22 mouse cellular contexts compared by ENCODE assay signal in genomic region chr7:123251343-123251742, GRCm38 (mm10). TPM values are rescaled to one million over a fixed set of nuclear protein-coding genes. Genes with fewer than 3 reads are reported as not detected.
A peak's percentile ranks its signal among the peaks of the same experiment; 100 is the strongest.
DNase-seq lines count a peak whose midpoint lies in the region; ATAC-seq lines count a peak whose summit lies in the region.
"Had no signal": no experiment of that assay in that cellular context is flagged by ENCODE, and none has a peak within 500 bp of the region (broad histone marks: within the 10 kb centered on the region; RNA-seq: fewer than 3 reads in every experiment).

No protein-coding gene starts in this region.

- no peak overlapping the region for H3K9ac ChIP-seq in hindbrain, embryonic 12.5 days
- H3K9ac ChIP-seq: embryonic facial prominence, embryonic 12.5 days; forebrain, embryonic 13.5 days; forebrain, embryonic 15.5 days; forebrain, postnatal 0 days had no signal

- H3K27ac ChIP-seq in hindbrain, embryonic 12.5 days, result no peak overlapping the region
- H3K27ac ChIP-seq: embryonic facial prominence, embryonic 10.5 days; embryonic facial prominence, embryonic 12.5 days; forebrain, embryonic 13.5 days; forebrain, embryonic 15.5 days had no signal

- H3K9me3 ChIP-seq in hindbrain, embryonic 12.5 days (replicated peaks), result no peaks in the 10 kb centered on the region
- H3K9me3 ChIP-seq: embryonic facial prominence, embryonic 10.5 days; embryonic facial prominence, embryonic 12.5 days; forebrain, embryonic 13.5 days; forebrain, embryonic 15.5 days; G1E had no signal

- DNase-seq in ES-CJ7 (ENCODE audit: low read depth, low spot score) (peak; percentile 64), R1 (ENCODE audit: low read depth, low spot score) (peak; percentile 48)
- DNase-seq in adrenal gland, postnatal 10 days, result no peak
- DNase-seq in neural tube, embryonic 10.5 days (ENCODE audit: extremely low spot score, low spot score), result no peak
- DNase-seq: adrenal gland, adult 8-10 months; adrenal gland, postnatal 25 days; cerebellum, adult 11 months; cerebellum, adult 18-20 months; cerebellum, adult 8-10 months; cerebellum, postnatal 10 days; cerebellum, postnatal 25 days; forebrain, postnatal 0 days had no signal

- H3K27me3 ChIP-seq in hindbrain, embryonic 12.5 days, result no peaks in the 10 kb centered on the region
- H3K27me3 ChIP-seq: embryonic facial prominence, embryonic 12.5 days; forebrain, embryonic 13.5 days; forebrain, embryonic 15.5 days; Patski had no signal

- H3K36me3 ChIP-seq in hindbrain, embryonic 12.5 days, result no peaks in the 10 kb centered on the region
- H3K36me3 ChIP-seq: embryonic facial prominence, embryonic 10.5 days; embryonic facial prominence, embryonic 12.5 days; forebrain, embryonic 15.5 days; G1E had no signal

- 39% methylated on average over 6 of the region's 6 CpGs for WGBS in hindbrain, embryonic 12.5 days

- H3K4me3 ChIP-seq in hindbrain, embryonic 12.5 days, result no peak overlapping the region
- H3K4me3 ChIP-seq: embryonic facial prominence, embryonic 10.5 days; embryonic facial prominence, embryonic 12.5 days; forebrain, embryonic 13.5 days; forebrain, embryonic 15.5 days had no signal

- no peak for ATAC-seq in hindbrain, embryonic 12.5 days (ENCODE audit: low FRiP score)
- ATAC-seq: activated CD4-positive, CD25-positive, alpha-beta regulatory T cell, adult 4 months; forebrain, embryonic 13.5 days; forebrain, embryonic 15.5 days; forebrain, postnatal 0 days; Patski had no signal

- H3K4me2 ChIP-seq in hindbrain, embryonic 12.5 days (replicated peaks), result no peak overlapping the region
- H3K4me2 ChIP-seq: embryonic facial prominence, embryonic 12.5 days; forebrain, embryonic 13.5 days; forebrain, embryonic 15.5 days had no signal

- no peaks in the 10 kb centered on the region for H3K4me1 ChIP-seq in hindbrain, embryonic 12.5 days
- H3K4me1 ChIP-seq: embryonic facial prominence, embryonic 10.5 days; embryonic facial prominence, embryonic 12.5 days had no signal

RNA-seq across cellular contexts. Expression of gene Slc5a11, which starts 36.8 kb away (rescaled TPM):
- total RNA-seq in adrenal gland, postnatal 10 days (2021), result not detected
- polyA plus RNA-seq in hindbrain, embryonic 12.5 days (2016; fragmentation: Nextera tagmentation; extraction: Ambion mirVana), result not detected in 2 replicates
- total RNA-seq: adrenal gland, adult 18-20 months; adrenal gland, postnatal 25 days; G1E had no signal
- polyA plus RNA-seq: forebrain, embryonic 11.5 days; forebrain, embryonic 13.5 days; G1E; Patski had no signal

Comparison
In these comparisons a context has a peak if more than half of its experiments do, and no peak if none do; other contexts are left out.
1. DNase-seq: peak in ES-CJ7 (single experiment) and R1 (single experiment); none in adrenal gland, postnatal 10 days (single experiment) and neural tube, embryonic 10.5 days (single experiment).